Mouse (Mus musculus): ENCODE data around the gene Klhl29. TPM values are rescaled to one million over a fixed set of nuclear protein-coding genes. Genes with fewer than 3 reads are reported as not detected.
"Not testable (repeated sequence)": the region's sequence is repeated elsewhere in the genome, so short reads cannot be mapped to it uniquely, and the experiment has no call there.

Klhl29 gene
- polyA plus RNA-seq, 1 experiment from 2014 or later, result 2.3 TPM

GRCm38 (mm10) chr12:5350491-5351285, 24.8 kb downstream of the Klhl29 start:
- no peak for ATAC-seq (ENCODE audit: low FRiP score, low read depth)

GRCm38 (mm10) chr12:5345088-5345487, 30.4 kb downstream of the Klhl29 start:
- H3K4me2 ChIP-seq (replicated peaks), result no peak overlapping the region
- H3K9ac ChIP-seq, result no peak overlapping the region
- 80% methylated on average over 6 of the region's 6 CpGs for WGBS
- H3K36me3 ChIP-seq, result peaks cover 9% of the 10 kb centered on the region
- no peak overlapping the region for H3K4me3 ChIP-seq
- 0 out of 2 replicates have a peak, but pooled peaks cover 8% of the 10 kb centered on the region for H3K4me1 ChIP-seq
- no peaks in the 10 kb centered on the region for H3K9me3 ChIP-seq
- no peak overlapping the region for H3K27ac ChIP-seq
- ATAC-seq (ENCODE audit: low FRiP score, low read depth), result no peak
- no peaks in the 10 kb centered on the region for H3K27me3 ChIP-seq

More at GRCm38 (mm10) chr12:5350491-5351285, 24.8 kb downstream of the Klhl29 start:
- WGBS, result 88% methylated on average over 11 of the region's 11 CpGs
- Histone ChIP-seq H3K9ac (no peak overlapping the region), H3K27me3 (no peaks in the 10 kb centered on the region), H3K4me1 (peaks cover 8% of the 10 kb centered on the region; the same call in 1 of the 2 replicates), H3K27ac (no peak overlapping the region), H3K9me3 (no peaks in the 10 kb centered on the region), H3K36me3 (no peaks in the 10 kb centered on the region), H3K4me2 (replicated peaks) (no peak overlapping the region), H3K4me3 (no peak overlapping the region)

- WGBS, result 87% methylated on average over 7 of the region's 7 CpGs
Observed at GRCm38 (mm10) chr12:5344457-5344856, 31.0 kb downstream of the Klhl29 start.

GRCm38 (mm10) chr12:5340151-5340603, 35.3 kb downstream of the Klhl29 start:
- Histone ChIP-seq H3K9ac (no peak overlapping the region), H3K36me3 (peaks cover 9% of the 10 kb centered on the region), H3K4me3 (no peak overlapping the region), H3K4me1 (peaks cover 11% of the 10 kb centered on the region; the same call in 1 of the 2 replicates), H3K4me2 (replicated peaks) (no peak overlapping the region), H3K9me3 (no peaks in the 10 kb centered on the region), H3K27ac (no peak overlapping the region), H3K27me3 (no peaks in the 10 kb centered on the region)
- no peak for ATAC-seq (ENCODE audit: low FRiP score, low read depth)
- 86% methylated on average over 6 of the region's 6 CpGs for WGBS

More at GRCm38 (mm10) chr12:5344457-5344856, 31.0 kb downstream of the Klhl29 start:
- H3K4me2 ChIP-seq (replicated peaks); H3K4me3 ChIP-seq; H3K27ac ChIP-seq; H3K36me3 ChIP-seq; ATAC-seq (ENCODE audit: low FRiP score, low read depth); H3K27me3 ChIP-seq; H3K9ac ChIP-seq; H3K9me3 ChIP-seq: not testable (repeated sequence)
- 0 out of 2 replicates have a peak, but pooled peaks cover 11% of the 10 kb centered on the region for H3K4me1 ChIP-seq

- ATAC-seq (ENCODE audit: low FRiP score, low read depth), result no peak
- Histone ChIP-seq H3K9ac (no peak overlapping the region), H3K27me3 (no peaks in the 10 kb centered on the region), H3K4me1 (peaks cover 18% of the 10 kb centered on the region), H3K4me3 (no peak overlapping the region), H3K4me2 (replicated peaks) (no peak overlapping the region), H3K27ac (no peak overlapping the region), H3K36me3 (peaks cover 6% of the 10 kb centered on the region; the same call in 1 of the 2 replicates), H3K9me3 (no peaks in the 10 kb centered on the region)
- 40% methylated on average over 8 of the region's 8 CpGs for WGBS
Observed at GRCm38 (mm10) chr12:5336927-5337712, 38.4 kb downstream of the Klhl29 start.

GRCm38 (mm10) chr12:5336331-5336730, 39.2 kb downstream of the Klhl29 start:
- no peak overlapping the region for H3K4me2 ChIP-seq (replicated peaks)
- peaks cover 26% of the 10 kb centered on the region for H3K4me1 ChIP-seq
- H3K36me3 ChIP-seq, result no peaks in the 10 kb centered on the region; the same call in 1 of the 2 replicates
- no peak for ATAC-seq (ENCODE audit: low FRiP score, low read depth)
- no peak overlapping the region for H3K9ac ChIP-seq
- no peak overlapping the region for H3K27ac ChIP-seq
- H3K27me3 ChIP-seq, result no peaks in the 10 kb centered on the region
- H3K4me3 ChIP-seq, result no peak overlapping the region
- H3K9me3 ChIP-seq, result no peaks in the 10 kb centered on the region
- WGBS, result 76% methylated on average over 6 of the region's 6 CpGs

GRCm38 (mm10) chr12:5334956-5335355, 40.5 kb downstream of the Klhl29 start:
- Histone ChIP-seq H3K4me2 (replicated peaks) (no peak overlapping the region), H3K9me3 (no peaks in the 10 kb centered on the region), H3K27me3 (no peaks in the 10 kb centered on the region), H3K9ac (no peak overlapping the region), H3K27ac (no peak overlapping the region), H3K4me3 (no peak overlapping the region), H3K4me1 (peaks cover 38% of the 10 kb centered on the region), H3K36me3 (no peaks in the 10 kb centered on the region)
- 57% methylated on average over 9 of the region's 9 CpGs for WGBS
- ATAC-seq (ENCODE audit: low FRiP score, low read depth), result no peak

- H3K4me1 ChIP-seq, result peaks cover 33% of the 10 kb centered on the region
- H3K4me3 ChIP-seq, result no peak overlapping the region
- no peaks in the 10 kb centered on the region for H3K36me3 ChIP-seq
- no peak for ATAC-seq (ENCODE audit: low FRiP score, low read depth)
- no peak overlapping the region for H3K4me2 ChIP-seq (replicated peaks)
- no peak overlapping the region for H3K27ac ChIP-seq
- H3K9ac ChIP-seq, result no peak overlapping the region
- WGBS, result 90% methylated on average over 2 of the region's 2 CpGs
- no peaks in the 10 kb centered on the region for H3K9me3 ChIP-seq
- no peaks in the 10 kb centered on the region for H3K27me3 ChIP-seq
Observed at GRCm38 (mm10) chr12:5334175-5334574, 41.3 kb downstream of the Klhl29 start.

- Histone ChIP-seq H3K4me2 (replicated peaks) (peak overlapping the region; percentile 21; the same call in 1 of the 2 replicates), H3K27ac (no peak overlapping the region; the same call in 1 of the 2 replicates), H3K9me3 (no peaks in the 10 kb centered on the region), H3K36me3 (no peaks in the 10 kb centered on the region), H3K4me1 (peaks cover 30% of the 10 kb centered on the region), H3K4me3 (no peak overlapping the region), H3K27me3 (no peaks in the 10 kb centered on the region), H3K9ac (no peak overlapping the region)
- WGBS, result 15% methylated on average over 13 of the region's 13 CpGs
- ATAC-seq (ENCODE audit: low FRiP score, low read depth), result peak; percentile 80
Observed at GRCm38 (mm10) chr12:5331810-5332484, 43.5 kb downstream of the Klhl29 start.

GRCm38 (mm10) chr12:5330496-5331070, 44.9 kb downstream of the Klhl29 start:
- no peak overlapping the region for H3K27ac ChIP-seq
- 61% methylated on average over 6 of the region's 6 CpGs for WGBS
- H3K4me2 ChIP-seq (replicated peaks), result no peak overlapping the region
- no peak overlapping the region for H3K9ac ChIP-seq
- no peak for ATAC-seq (ENCODE audit: low FRiP score, low read depth)
- H3K4me1 ChIP-seq, result peaks cover 30% of the 10 kb centered on the region
- H3K9me3 ChIP-seq, result no peaks in the 10 kb centered on the region
- H3K27me3 ChIP-seq, result no peaks in the 10 kb centered on the region
- H3K4me3 ChIP-seq, result no peak overlapping the region
- no peaks in the 10 kb centered on the region for H3K36me3 ChIP-seq

- ATAC-seq (ENCODE audit: low FRiP score, low read depth), result no peak
Observed at GRCm38 (mm10) chr12:5322444-5323087, 52.9 kb downstream of the Klhl29 start.

More at GRCm38 (mm10) chr12:5322444-5323087, 52.9 kb downstream of the Klhl29 start:
- WGBS, result 81% methylated on average over 9 of the region's 9 CpGs
- Histone ChIP-seq H3K27me3 (no peaks in the 10 kb centered on the region), H3K4me3 (no peak overlapping the region), H3K4me1 (peaks cover 12% of the 10 kb centered on the region), H3K9ac (no peak overlapping the region), H3K36me3 (no peaks in the 10 kb centered on the region), H3K9me3 (no peaks in the 10 kb centered on the region), H3K4me2 (replicated peaks) (no peak overlapping the region), H3K27ac (no peak overlapping the region)
